Mouse (Mus musculus): Measurements from ENCODE around the gene 1700020A23Rik. TPM values are rescaled to one million over a fixed set of nuclear protein-coding genes. Genes with fewer than 3 reads are reported as not detected.

The 1700020A23Rik gene
- total RNA-seq, 2 experiments from 2014 or later, result not detected

DNA sequence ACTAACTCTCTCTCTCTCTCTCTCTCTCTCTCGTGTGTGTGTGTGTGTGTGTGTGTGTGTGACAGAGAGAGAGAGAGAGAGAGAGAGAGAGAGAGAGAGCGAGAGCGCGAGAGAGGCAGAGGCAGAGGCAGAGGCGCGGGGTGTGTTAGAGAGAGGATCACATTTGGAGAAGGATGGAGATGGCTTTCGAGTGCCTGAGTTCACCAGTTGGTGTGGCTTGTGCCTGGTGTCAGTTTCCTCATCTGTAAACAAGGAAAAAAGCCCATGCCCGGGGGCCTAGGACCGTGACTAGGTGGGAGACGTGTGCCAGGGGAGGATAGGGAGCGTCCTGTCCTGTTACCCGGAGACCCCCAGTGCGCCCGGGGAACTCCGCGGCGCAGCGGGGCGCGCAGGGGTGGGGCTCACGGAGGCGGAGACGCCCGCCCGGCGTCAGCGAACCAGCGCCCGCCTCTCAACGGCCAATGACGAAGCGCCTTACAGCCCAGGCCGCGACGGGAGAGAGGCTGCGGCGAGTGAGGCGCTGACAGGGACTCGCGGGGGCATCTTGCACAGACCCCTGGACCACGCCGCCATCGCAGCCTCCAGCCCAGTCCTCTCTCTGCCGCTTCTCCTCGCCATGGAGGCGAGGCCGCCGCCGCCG is 44.9 kb downstream of the 1700020A23Rik start, which contains the start of gene Ptpra:
Gene Ptpra, plus strand, starts transcription at position 485 of the 640 bp plus-strand sequence.
- intact Hi-C loops (cut with DNase I), result loop anchor here (2.0 kb wide), 2 partner anchors 25 to 47 kb away; partner anchors contain the start of genes Pced1a and Vps16
- peak; percentile 96 for DNase-seq

DNA sequence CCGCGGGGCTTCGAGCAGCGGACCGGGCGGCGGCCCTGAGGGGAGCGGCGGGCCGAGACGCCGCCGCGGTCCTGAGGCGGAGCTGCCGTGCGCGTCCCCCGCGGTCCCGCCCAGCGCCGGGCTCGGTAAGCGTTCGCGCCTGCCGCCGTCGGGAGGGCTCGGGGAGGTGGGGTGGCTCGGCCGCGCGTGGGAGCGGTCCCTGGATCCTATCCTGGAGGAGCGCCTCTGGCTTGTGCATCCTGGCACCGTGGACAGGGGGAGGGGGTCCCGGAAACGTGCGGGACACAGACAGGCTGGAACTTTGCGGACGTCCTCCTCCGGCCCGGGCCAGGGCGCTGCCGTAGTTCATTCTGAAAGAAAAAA is 45.4 kb downstream of the 1700020A23Rik start:
- DNase-seq, result peak in 1 of 2 experiments; percentile 75
- intact Hi-C loops (cut with DNase I), result loop anchor here (2.0 kb wide), 1 partner anchor 26 kb away; the partner anchor contains the start of genes Pced1a and Vps16

DNA sequence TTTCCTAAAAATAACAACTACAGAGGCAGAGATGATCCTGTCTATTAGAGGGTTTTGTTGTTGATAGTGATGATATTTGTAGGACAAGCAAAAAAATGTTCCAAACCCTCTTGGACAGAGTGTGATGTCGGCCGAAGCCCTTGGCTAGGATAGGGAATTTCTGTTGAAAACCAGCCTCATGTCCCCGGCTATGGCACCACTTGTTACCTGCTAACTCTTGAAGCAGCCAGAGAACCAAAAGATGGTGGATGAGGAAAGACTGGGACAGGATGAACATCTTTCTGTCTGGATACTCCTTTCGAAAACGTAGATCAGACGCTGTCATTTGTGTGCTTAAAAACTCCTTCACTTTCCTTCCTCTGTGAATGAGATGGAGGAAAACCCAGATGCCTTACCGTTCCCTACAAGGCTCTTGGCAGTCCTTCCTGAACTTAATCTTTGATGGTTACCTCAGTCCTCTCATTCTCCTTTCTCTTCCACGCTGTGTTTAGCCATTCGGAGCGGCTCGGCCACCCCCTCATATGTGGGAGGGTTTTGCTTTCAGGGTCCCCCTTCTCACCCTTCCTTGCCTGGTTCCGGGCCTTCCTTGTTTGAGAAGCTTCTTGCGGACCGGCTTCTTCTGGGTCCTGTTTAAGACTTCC is 46.1 kb downstream of the 1700020A23Rik start:
- intact Hi-C loops (cut with DNase I), result loop anchor here (2.0 kb wide), 1 partner anchor 26 kb away; the partner anchor contains the start of genes Pced1a and Vps16

DNA sequence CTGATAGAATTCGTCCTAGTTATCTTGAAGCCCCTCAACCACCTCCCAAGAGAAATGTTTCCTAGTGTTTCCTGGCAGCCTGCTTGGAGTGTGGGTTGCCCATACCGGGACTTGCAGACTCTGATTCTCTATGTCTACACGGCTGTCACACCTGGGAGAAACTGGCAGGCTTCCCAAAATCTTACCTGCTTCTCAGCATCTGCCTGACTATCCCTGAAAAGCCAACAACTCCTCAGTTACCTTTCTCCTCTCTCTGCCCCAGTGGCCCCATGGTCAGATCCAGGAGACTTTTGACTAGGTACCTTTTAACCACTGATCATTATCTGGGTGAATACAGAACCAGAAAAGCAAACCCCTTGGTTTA is 46.6 kb downstream of the 1700020A23Rik start:
- intact Hi-C loops (cut with DNase I), result loop anchor here (2.0 kb wide), 2 partner anchors 25 to 27 kb away; partner anchors contain the start of genes Pced1a and Vps16
- DNase-seq, result no peak

More for the DNA sequence above, 46.1 kb downstream of the 1700020A23Rik start:
- DNase-seq, result no peak

DNA sequence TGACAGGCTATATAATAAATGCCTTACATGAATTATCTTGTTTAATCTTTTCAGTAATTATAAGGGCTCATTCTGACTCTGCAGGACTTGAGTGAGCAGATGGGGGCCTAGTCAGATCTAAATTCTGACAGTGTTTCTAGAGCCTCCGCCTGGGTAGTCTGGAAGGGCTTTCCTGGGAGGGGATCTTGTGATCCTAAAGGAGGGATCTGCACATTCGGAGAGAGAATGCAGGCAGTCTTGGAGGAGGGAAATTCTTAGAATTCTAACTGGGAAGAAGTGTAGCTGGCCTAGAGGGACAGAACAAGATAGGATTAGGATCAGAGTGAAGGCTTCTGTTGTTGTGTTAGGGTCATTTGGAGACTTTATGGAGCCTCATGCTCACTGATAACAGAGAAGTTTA is 47.2 kb downstream of the 1700020A23Rik start:
- intact Hi-C loops (cut with DNase I), result loop anchor here (2.0 kb wide), 1 partner anchor 25 kb away; no protein-coding TSS in a partner anchor
- no peak for DNase-seq

DNA sequence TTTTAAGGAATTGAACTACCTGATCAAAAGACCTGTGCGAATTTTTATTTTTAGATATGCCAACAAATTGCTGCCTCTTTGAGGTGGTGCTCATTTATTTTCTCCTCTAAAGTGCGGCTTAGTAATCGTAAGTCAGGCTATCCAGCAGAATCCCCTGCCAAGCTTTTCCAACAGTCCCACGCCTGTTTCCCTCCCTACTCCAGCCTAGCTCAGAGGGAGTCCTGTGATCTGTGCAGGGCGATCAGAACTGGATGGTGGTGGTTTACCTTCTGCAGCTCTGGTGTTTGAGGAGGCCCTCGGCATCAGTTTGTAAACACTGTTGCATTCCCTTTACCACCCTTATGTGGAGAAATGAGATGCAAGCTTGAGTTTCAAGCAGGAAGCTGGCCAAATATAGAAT is 48.4 kb downstream of the 1700020A23Rik start:
- no peak for DNase-seq
- intact Hi-C loops (cut with DNase I), result loop anchor here (2.0 kb wide), 1 partner anchor 23 kb away; no protein-coding TSS in a partner anchor

DNA sequence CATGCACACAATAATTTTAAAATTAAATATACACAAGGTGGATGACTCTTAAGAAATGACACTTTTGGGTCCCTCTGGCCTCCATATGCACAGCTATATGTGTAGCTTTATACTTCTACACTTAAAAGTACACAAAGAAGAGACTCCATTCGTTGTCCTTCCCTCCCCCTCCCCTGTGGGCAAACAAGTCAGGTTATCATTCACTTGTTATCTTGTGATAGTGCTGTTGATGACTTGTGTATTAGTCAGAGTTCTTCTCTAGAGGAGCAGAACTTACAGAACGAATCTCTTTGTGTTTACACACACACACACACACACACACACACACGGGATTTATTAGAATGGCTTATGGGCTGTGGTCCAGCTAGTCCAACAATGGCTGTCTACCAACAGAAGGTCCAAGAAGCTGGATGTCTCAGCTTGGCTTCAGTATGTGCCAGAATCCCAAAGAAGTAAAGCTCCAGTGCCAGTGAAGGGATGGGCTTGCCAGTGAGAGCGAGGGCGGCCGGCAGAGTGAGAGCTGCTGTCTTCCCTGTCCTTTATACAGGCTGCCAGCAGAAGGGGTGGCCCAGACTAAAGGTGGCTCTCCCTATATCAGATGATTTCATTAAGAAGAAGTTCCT is 49.8 kb downstream of the 1700020A23Rik start:
- intact Hi-C loops (cut with DNase I), result no loop called here
- DNase-seq, result no peak

Other genes starting within 250 kb of the 1700020A23Rik start
- gene Snrpb, start 225.9 kb upstream of the 1700020A23Rik start, total RNA-seq (2021), result 100 to 1,000 TPM; 138 to 147 TPM
- not detected for gene Tmc2, start 210.1 kb upstream of the 1700020A23Rik start, total RNA-seq (2021)
- gene Nop56, start 130.8 kb upstream of the 1700020A23Rik start, total RNA-seq (2021), result 10 to 100 TPM; 31.6 to 36.7 TPM
- 100 to 1,000 TPM; 794 to 801 TPM for gene Idh3b, start 120.7 kb upstream of the 1700020A23Rik start, total RNA-seq (2021)
- gene Ebf4, start 110.1 kb upstream of the 1700020A23Rik start, total RNA-seq (2021), result under 1 TPM; 0.47 to 0.60 TPM
- gene Cpxm1, start 7.7 kb upstream of the 1700020A23Rik start, total RNA-seq (2021), result 1 to 10 TPM; 3.4 to 4.7 TPM
- gene Gm28372, start within 50 bp of the 1700020A23Rik start, total RNA-seq (2021), result not detected
- not detected for gene Tmem239, start 1.2 kb downstream of the 1700020A23Rik start, total RNA-seq (2021)
- 10 to 100 TPM; 25.2 to 30.7 TPM for gene Vps16, start 19.1 kb downstream of the 1700020A23Rik start, total RNA-seq (2021)
- gene Pced1a, start 19.4 kb downstream of the 1700020A23Rik start, total RNA-seq (2021), result 1 to 10 TPM; 4.9 to 5.3 TPM
- gene Ptpra, start 45.0 kb downstream of the 1700020A23Rik start, total RNA-seq (2021), result 10 to 100 TPM; 48.6 to 49.0 TPM
- gene Mrps26, start 158.5 kb downstream of the 1700020A23Rik start, total RNA-seq (2021), result 10 to 100 TPM; 66.1 to 70.0 TPM
- not detected for gene Oxt, start 170.9 kb downstream of the 1700020A23Rik start, total RNA-seq (2021)
- gene Avp, start 177.3 kb downstream of the 1700020A23Rik start, total RNA-seq (2021), result 1 to 10 TPM in 1 of 2 experiments, under 1 TPM in 1; 0.68 to 4.8 TPM
- gene Fastkd5, start 224.8 kb downstream of the 1700020A23Rik start, total RNA-seq (2021), result 1 to 10 TPM; 7.1 to 8.0 TPM
- gene Ubox5, start 224.8 kb downstream of the 1700020A23Rik start, total RNA-seq (2021), result 1 to 10 TPM; 3.7 to 4.1 TPM
- 1 to 10 TPM; 4.3 to 5.8 TPM for gene Lzts3, start 237.5 kb downstream of the 1700020A23Rik start, total RNA-seq (2021)